Mouse (Mus musculus) fibroblast of lung, adult 2 months (primary cell): ENCODE data around the gene 6030408B16Rik.
"Not testable (repeated sequence)": the region's sequence is repeated elsewhere in the genome, so short reads cannot be mapped to it uniquely, and the experiment has no call there.

Experiments
- DNase-seq: peaks from one replicate; pipeline ENCODE4 v3.0.0-alpha.2; 2011; ENCODE audit warnings: low read depth

6030408B16Rik gene

DNA sequence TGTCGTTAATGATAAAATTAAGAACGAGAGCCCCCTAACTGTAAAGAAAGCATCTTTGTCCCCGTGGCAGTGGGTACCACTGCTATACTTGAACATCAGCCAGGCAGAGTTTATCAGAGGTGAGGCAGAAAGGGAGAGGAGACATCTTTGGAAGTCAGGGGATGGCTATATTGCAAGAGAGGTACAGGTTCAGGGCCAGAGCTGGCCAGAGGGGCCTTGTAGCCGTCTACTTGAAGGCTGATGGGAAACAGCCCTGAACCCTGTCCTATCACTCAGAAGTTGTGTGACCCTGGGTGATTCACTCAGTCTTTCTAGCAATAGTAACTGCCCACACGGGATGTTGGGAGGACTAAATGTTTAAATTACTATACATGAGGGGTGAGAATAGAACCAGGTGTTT, 28.1 kb downstream of the 6030408B16Rik start:
- no peak for DNase-seq

DNA sequence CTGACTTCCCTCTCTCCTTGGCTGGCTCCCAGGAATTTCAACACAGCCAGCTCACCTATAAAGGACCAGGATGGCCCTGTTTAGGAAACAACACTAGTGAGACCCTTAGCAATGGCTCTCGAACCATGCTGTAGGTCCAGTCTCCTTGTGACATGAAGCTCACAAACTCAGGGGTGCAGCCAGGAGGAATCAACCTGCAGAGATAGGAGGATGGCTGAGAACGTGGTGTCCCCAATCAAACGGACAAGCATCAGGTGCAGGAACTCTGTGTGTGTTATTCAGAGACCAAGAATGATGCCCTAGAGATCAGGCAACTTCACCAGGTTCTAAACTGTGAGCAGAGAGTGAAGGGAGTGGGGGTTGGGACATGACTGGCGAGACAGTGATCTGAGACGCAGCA, 29.1 kb downstream of the 6030408B16Rik start:
- DNase-seq: no peak

DNA sequence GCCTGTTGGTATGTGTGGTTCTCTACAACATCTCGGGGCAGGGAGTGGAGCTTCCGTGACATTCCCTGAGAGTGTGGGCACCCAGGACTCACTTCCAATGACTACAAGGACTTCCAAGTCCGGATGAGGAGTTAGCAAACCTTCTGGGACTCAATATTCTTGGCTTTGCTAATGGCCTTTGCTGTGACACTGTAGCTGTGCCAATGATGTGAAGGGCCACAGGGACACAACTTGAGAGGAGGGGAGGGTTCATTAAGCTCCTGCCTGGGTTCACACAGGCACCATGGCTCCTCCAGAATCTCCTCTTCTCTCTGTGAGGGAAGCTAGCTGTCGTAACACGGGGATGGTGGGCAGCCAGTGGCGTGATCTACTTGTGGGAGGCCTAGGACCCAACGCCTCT, 29.6 kb downstream of the 6030408B16Rik start:
- no peak for DNase-seq

DNA sequence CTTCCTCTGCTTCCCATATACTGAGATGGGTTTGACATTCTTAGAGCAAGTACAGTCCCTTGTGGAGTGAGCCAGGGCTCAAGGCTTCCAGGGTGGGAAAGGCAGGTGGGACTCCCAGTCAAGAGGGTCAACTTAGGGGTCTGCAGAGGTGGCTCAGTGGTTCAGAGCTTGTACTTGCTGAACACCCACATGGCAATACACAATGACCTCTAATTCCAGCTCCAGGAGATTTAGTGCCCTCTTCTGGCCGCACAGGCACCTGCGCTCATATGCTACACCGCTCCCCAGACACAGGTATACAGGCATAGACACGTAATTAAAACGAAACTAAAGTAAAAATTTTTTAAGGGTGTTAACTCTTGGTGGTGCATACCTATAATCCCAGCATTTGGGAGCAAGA, 30.5 kb downstream of the 6030408B16Rik start:
- no peak for DNase-seq

DNA sequence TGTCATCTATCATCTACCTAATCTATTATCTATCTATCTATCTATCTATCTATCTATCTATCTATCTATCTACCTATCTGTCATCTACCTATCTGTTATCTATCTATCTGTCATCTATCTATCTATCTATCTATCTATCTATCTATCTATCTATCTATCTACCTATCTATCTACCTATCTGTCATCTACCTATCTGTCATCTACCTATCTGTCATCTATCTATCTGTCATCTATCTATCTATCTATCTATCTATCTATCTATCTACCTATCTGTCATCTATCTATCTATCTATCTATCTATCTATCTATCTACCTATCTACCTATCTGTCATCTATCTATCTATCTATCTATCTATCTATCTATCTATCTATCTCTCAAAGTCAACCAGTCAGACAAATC, 31.4 kb downstream of the 6030408B16Rik start:
- not testable (repeated sequence) for DNase-seq

DNA sequence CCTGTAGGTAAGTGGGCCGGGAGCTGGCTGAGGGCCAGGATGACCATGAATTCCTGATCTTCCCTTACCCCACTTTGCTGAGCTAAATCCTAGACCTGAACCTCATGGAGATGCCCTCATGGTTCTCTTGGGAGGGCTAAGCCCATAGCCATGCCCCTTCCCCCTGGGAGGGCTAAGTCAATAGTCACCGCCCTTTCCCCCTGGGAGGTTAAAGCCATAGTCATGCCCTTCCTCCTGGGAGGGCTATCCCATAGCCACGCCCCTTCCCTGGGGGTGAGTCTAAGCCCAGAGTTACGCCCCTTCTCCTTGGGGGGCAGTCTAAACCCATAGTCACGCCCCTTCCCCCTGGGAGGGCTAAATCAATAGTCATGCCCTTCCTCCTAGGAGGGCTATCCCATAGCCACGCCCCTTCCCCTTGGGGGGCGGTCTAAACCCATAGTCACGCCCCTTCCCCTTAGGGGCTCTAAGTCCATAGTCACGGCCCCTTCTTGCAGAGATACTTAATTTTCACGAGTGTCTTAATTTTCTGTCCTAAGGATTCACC, 33.1 kb downstream of the 6030408B16Rik start:
- no peak for DNase-seq

DNA sequence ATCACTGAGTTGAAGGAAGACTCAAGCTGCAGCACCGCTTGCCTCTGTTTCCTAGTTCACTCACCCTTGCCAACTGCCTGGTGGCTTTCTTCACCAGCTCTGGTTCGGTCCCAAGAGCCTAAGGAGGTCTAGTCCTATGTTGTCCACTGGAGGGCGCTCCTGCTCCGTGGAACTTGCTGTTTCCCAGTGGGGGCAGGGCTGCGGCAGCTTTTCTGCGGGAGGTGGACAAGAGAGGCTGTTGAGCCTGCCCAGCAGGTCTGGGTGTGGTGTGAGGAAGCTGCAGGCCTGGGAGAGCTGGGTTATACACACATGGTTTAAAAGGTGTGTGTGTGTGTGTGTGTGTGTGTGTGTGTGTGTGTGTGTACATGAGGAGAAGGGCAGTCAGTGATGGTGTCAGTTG, 34.3 kb downstream of the 6030408B16Rik start:
- DNase-seq: peak; percentile 69

DNA sequence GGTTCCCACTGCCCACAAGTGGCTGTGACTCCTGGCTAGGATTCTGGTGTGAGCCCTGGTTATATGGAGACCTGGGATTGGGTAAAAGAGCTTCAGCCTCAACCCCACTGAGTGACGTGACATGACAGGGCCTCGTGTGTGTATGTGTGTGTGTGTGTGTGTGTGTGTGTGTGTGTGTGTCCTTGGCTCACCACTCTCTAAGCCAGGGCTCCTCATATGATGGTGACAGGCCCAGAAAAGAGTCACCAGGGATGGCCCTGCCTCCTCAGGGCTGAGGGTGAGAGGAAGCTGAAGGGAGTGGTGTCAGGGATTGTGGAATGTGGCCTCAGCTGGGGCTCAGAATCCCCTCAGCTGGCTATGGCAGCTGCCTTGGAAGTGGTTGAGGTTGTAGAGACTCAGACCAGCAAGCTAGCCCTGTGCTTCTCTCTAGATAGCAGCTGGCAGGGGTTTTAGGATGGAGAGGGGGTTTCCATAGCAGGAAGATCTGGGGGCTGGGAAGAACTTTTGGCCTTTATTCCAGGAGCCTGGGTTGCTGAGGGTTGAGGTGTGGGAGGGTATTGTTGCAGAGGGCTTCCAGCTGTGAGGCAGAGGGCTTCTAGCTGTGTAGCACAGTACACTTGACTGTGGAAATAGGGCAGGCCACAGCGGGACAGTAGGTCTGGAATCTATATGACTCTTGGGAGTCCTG, 36.0 kb downstream of the 6030408B16Rik start:
- no peak for DNase-seq

DNA sequence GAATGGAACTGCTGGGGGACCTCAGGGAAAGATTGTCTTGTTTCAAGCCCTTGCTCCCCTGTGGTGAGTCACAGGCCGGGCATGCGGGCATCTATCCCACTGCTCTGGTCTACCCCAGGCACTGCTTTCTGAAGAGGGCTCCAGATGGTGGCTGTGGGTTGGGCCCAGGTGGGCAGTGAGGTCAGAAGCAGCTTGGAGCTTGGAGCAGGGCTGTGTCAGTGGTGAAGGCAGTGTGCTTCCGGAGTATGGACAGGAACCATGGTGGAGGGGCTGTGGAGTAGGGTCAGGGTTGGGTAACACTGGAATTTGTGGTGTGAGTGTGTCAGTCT, 36.5 kb downstream of the 6030408B16Rik start:
- no peak for DNase-seq

DNA sequence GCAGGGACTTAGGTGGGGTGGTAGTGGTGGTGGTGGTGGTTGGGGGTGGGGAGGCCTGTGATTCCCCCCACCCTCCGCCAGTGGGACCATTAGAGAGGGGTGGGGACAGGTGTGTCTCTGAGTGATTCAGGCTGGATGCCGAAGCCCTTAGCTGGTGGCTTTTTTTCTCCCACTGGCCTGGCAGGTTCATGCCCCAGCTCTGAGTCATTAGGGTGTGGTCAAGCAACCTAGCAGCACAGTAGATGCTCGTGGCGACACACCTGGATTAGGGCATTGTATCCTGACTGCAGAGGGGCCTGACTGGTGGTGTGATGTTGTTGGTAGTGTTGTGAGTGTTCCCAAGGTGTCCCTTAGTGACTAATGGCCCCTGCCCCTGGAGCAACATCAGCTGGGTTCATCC, 38.1 kb downstream of the 6030408B16Rik start:
- no peak for DNase-seq

DNA sequence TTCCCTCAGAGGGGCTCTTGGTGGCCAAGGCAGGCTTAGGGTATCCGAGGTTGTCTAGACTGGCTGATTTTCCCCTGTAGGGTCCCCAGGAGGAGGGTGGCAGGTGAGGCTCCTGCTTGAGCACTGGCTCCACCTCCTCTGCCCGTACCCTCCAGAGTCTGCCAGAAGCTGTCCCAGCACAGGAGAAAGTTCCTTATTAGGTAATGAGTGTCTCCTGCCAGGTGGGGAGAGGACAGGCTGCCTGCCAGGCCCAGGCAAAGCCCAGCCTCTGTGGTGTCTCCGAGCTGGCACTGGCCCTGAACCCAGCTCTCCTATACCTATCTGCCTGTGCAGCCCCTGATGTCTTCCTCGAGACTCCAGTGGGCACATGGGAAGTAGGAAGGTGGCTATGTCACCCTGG, 39.4 kb downstream of the 6030408B16Rik start:
- DNase-seq: no peak

DNA sequence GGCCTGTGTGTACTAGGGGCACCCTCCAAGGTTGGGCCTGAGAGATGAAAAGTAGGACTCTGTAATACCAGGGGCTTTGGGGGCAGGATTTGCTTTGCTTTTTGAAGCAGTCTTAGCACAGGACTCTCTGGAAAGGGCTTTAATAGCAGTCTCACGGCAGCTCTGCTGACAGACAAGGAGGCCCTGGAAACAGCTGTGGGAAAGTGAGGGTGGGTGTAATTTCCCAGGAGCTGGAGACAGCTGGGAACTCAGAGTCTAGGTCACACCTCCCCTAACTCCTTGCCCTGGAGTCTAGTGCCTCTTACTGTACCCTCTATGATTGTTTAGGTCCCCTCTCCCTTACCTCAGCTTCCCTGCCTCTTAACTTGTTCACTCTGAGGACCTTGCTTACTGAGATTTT, 40.2 kb downstream of the 6030408B16Rik start:
- no peak for DNase-seq

DNA sequence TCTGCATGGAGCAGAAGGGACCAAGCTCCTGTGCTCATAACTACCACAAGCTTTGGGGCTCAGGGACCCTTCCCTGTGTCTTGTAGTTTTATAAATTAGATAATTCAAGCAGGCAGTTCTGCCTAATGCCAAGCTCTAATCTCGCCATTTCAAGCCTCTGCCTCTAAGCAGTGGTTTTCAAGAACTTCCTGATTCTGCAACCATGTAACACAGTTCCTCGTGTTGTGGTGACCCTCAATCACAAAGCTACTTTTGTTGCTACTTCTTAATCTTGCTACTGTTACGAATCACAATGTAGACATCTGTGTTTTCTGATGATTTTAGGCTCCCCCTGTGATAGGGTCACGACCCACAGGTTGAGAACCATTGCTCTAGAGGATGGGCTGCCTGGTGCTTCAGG, 40.6 kb downstream of the 6030408B16Rik start:
- no peak for DNase-seq

DNA sequence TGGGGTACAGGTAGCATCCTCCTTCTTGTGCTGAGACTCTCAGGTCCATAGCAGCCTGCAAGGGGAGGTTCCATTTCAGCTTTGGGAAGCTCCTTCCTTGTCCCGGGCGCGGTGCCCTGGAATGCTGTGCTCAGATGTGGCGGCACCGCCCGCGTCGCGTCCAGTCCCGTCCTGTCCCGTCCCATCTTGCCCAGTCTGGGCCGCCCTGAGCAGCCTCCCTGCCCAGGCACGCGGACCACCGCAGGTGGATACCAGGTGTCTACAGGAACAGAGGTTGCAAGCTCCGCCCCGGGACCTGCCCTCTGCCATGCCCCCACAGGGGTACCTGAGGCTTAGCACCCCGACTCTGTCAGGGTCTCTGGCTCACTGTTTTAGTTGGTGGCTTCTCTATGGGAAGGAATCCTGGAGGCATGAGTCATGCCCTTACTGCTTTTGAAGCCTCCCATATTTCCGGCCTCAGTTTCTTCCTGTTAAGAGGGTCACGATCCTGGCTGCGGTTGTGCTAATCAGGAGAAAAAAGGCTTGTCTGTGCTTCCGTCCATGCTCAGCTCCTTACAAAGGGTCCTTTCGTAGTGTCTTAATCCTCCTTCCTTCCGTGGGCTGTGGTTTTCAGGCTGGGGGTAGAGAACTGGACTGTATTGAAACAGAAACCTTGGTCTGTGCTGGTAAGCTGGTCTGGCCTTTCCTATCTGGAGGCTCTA, 43.6 kb downstream of the 6030408B16Rik start:
- no peak for DNase-seq

DNA sequence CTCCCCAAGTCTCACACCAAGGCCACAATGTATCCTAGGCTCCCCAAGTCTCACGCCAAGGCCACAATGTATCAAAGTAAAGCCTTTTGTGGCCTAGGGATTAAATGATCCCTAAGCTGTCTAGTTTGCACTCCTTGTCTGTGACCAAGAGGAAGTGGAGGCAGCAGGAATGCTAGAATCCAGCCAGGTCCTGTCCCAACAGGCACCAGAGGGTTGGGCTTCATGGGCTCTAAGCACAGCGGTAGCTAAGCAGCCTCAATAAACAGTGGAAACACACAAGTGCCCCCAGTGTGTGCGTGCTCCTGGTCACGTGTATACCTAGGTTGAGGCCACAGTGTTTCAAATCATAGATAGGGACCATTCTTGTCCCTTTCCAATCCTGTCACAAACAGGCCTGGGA, 45.3 kb downstream of the 6030408B16Rik start:
- DNase-seq: no peak

DNA sequence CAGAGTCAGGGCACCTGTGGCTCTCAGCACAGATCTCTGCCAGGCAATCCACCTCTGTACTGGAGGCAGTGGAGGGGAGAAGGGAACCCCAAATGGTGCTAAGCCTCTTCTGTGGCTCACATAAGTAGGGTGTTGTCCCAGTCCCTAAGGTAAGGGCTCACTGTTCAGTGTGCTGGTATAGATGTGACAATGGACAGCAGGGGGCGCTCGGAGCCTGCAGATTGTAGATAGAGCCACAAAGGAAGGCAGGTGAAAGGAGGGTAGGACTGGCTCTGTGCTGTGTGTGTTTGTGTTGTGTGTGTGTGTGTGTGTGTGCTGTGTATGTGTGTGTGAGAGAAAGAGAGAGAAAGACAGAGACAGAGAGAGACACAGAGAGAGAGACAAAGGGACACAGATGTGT, 46.5 kb downstream of the 6030408B16Rik start:
- no peak for DNase-seq

DNA sequence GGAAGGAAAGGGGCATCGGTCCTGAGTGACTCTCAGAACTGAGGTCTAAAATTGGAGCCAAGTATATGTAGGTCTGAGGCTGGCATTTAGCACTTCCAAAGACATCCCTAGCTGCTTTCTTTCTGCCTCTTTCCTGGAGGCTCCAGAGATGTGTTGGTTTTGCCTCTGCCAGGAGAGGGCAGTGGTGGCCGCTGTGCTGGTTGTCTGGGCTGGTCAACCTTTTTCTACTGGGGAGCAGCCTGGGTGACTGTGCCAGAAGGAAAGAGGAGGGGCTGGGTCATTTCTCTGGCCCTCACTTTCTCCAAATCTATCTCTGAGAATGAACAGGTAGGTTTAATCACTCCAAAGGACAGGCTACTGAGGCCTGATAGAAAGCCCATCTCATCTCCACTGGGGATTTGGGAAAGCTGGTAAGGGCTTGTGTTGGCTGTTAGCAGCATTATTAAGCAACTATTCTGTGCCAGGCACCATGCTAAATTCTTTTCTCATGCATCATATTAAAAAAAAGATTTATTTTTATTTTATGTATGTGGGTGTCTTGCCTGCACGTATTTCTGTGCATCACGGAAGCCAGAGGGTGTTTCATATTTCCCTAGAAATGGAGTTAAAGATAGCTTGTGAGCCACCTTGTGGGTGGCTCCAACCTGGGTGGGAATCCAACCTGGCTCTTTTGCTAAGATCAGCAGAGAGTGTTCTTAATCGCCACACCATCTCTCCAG, 48.9 kb downstream of the 6030408B16Rik start:
- no peak for DNase-seq
